Mouse (Mus musculus) thymus, adult 2 months (tissue): Measurements from ENCODE around the gene 2410002F23Rik. TPM values are rescaled to one million over a fixed set of nuclear protein-coding genes. Genes with fewer than 3 reads are reported as not detected.
"Not testable (repeated sequence)": the region's sequence is repeated elsewhere in the genome, so short reads cannot be mapped to it uniquely, and the experiment has no call there.

ENCODE experiments used
- DNase-seq: peaks from one replicate; pipeline ENCODE4 v3.0.0; 2021
- H3K27ac ChIP-seq: fragments of 200-500 bp; 2 replicates; pipeline ENCODE4 v1.5.1; 2012; ENCODE audit warnings: low read length, control low read depth; ENCODE audit not compliant: control insufficient read depth, insufficient read depth
- H3K27me3 ChIP-seq: fragments of 200-500 bp; 2 replicates; pipeline ENCODE4 v1.6.1; 2012; ENCODE audit warnings: mild to moderate bottlenecking, low read length, moderate library complexity, mixed read lengths; ENCODE audit not compliant: control insufficient read depth, insufficient read depth
- H3K36me3 ChIP-seq: fragments of 200-500 bp; 2 replicates; pipeline ENCODE4 v1.6.1; 2012; ENCODE audit warnings: mild to moderate bottlenecking, low read length, moderate library complexity; ENCODE audit not compliant: control insufficient read depth, insufficient read depth
- H3K4me1 ChIP-seq: fragments of 200-500 bp; replicated peaks from 2 replicates; pipeline ENCODE4 v1.6.1; 2012; ENCODE audit warnings: low read length; ENCODE audit not compliant: control insufficient read depth, insufficient read depth
- H3K4me3 ChIP-seq: fragments of 200-500 bp; 2 replicates; pipeline ENCODE4 v1.5.1; 2012; ENCODE audit warnings: mild to moderate bottlenecking, low read length, control low read depth, moderate library complexity; ENCODE audit not compliant: control insufficient read depth, insufficient read depth
- CTCF ChIP-seq: fragments of 200-500 bp; IDR thresholded peaks from 2 replicates; pipeline ENCODE4 v1.5.1; 2012; ENCODE audit warnings: mild to moderate bottlenecking, control low read depth, low read length, moderate library complexity, borderline replicate concordance; ENCODE audit not compliant: control insufficient read depth, poor library complexity, insufficient read depth; ENCODE audit errors: extremely low read depth
- POLR2A ChIP-seq: fragments of 200-500 bp; IDR thresholded peaks from 2 replicates; pipeline ENCODE4 v1.6.1; 2012; ENCODE audit warnings: mild to moderate bottlenecking, low read length, control low read depth, moderate library complexity; ENCODE audit not compliant: control insufficient read depth, poor library complexity, insufficient read depth; ENCODE audit errors: extremely low read depth
- WGBS: fragments of 180-500 bp; shearing (Covaris S2); methylation state at CpG from one replicate; pipeline ENCODE4 v1.1.7; 2018; 5-methylcytosine and 5-hydroxymethylcytosine counted together
- polyA plus RNA-seq: library from polyadenylated mRNA; depleted of rRNA; stranded (reverse); fragments of >200 nt; gene quantifications from 2 replicates; pipeline ENCODE4 v1.2.3, GENCODE M21; 2012; rRNA removed

2410002F23Rik gene
- polyA plus RNA-seq, result 173 and 177 TPM in 2 replicates

GRCm38 (mm10) chr7:44246055-44246983 is at the start of gene 2410002F23Rik, which contains the start of gene 1700028J19Rik:
Gene 2410002F23Rik, plus strand, starts transcription at chr7:44246722.
Gene 1700028J19Rik, minus strand, starts transcription at chr7:44246695.
- Histone ChIP-seq H3K36me3 (peaks cover 10% of the 10 kb centered on the region; the same call in 1 of the 2 replicates), H3K27ac (peak within 1 kb of the TSS; percentile 42; the same call in 1 of the 2 replicates), H3K27me3 (no peaks in the 10 kb centered on the region), H3K4me3 (peak within 1 kb of the TSS; percentile 87), H3K4me1 (peaks cover 6% of the 10 kb centered on the region; the same call in 1 of the 2 replicates)
- TF ChIP-seq CTCF, result peak; percentile 54; the same call in 1 of the 2 replicates
- TF ChIP-seq POLR2A, result peak; percentile 77
- WGBS, result under 1% methylated on average over 62 of the region's 62 CpGs
- peak; percentile 91 for DNase-seq

GRCm38 (mm10) chr7:44197891-44198290 is 48.6 kb upstream of the 2410002F23Rik start, which contains the start of gene Klk1b3:
Gene Klk1b3, plus strand, starts transcription at chr7:44198191.
- whole genome bisulfite sequencing, result 66% methylated on average over 3 of the region's 3 CpGs

GRCm38 (mm10) chr7:44207135-44207534 is 39.4 kb upstream of the 2410002F23Rik start, which contains the start of gene Klk1b4:
Gene Klk1b4, plus strand, starts transcription at chr7:44207435.
- not testable (repeated sequence) for H3K36me3 ChIP-seq, H3K4me3 ChIP-seq, DNase-seq, H3K27me3 ChIP-seq, H3K27ac ChIP-seq, H3K4me1 ChIP-seq
- 45% methylated on average over 3 of the region's 3 CpGs for WGBS

More at GRCm38 (mm10) chr7:44197891-44198290, 48.6 kb upstream of the 2410002F23Rik start, which contains the start of gene Klk1b3:
- H3K4me3 ChIP-seq, result no peak within 1 kb of the TSS
- H3K4me1 ChIP-seq, result no peaks in the 10 kb centered on the region
- no peaks in the 10 kb centered on the region for H3K36me3 ChIP-seq
- no peaks in the 10 kb centered on the region for H3K27me3 ChIP-seq
- H3K27ac ChIP-seq, result no peak within 1 kb of the TSS
- DNase-seq, result no peak
- no peak for TF ChIP-seq POLR2A
- no peak for TF ChIP-seq CTCF

- H3K27ac ChIP-seq, result no peak overlapping the region
- H3K36me3 ChIP-seq, result no peaks in the 10 kb centered on the region
- no peaks in the 10 kb centered on the region for H3K4me1 ChIP-seq
- no peak overlapping the region for H3K4me3 ChIP-seq
- TF ChIP-seq CTCF (no peak), POLR2A (no peak)
- H3K27me3 ChIP-seq, result no peaks in the 10 kb centered on the region
- DNase-seq, result no peak
- WGBS, result 76% methylated on average over 3 of the region's 3 CpGs
Measured at GRCm38 (mm10) chr7:44208307-44208706, 38.2 kb upstream of the 2410002F23Rik start.

GRCm38 (mm10) chr7:44215645-44216044 is 30.9 kb upstream of the 2410002F23Rik start, which contains the start of gene Klk1b5:
Gene Klk1b5, plus strand, starts transcription at chr7:44215945.
- no peaks in the 10 kb centered on the region for H3K4me1 ChIP-seq
- no peak within 1 kb of the TSS for H3K4me3 ChIP-seq
- DNase-seq, result no peak
- H3K27ac ChIP-seq, result no peak within 1 kb of the TSS
- TF ChIP-seq CTCF (no peak), POLR2A (no peak)
- no peaks in the 10 kb centered on the region for H3K36me3 ChIP-seq
- no peaks in the 10 kb centered on the region for H3K27me3 ChIP-seq
- WGBS, result 96% methylated on average over 1 of the region's 1 CpGs

- 71% methylated on average over 10 of the region's 10 CpGs for WGBS
- not testable (repeated sequence) for H3K36me3 ChIP-seq, H3K4me1 ChIP-seq, H3K4me3 ChIP-seq, DNase-seq, H3K27ac ChIP-seq, H3K27me3 ChIP-seq
Measured at GRCm38 (mm10) chr7:44221601-44222000, 24.9 kb upstream of the 2410002F23Rik start.

- not testable (repeated sequence) for DNase-seq, H3K36me3 ChIP-seq, H3K27me3 ChIP-seq, H3K27ac ChIP-seq, H3K4me1 ChIP-seq, H3K4me3 ChIP-seq
- 81% methylated on average over 6 of the region's 6 CpGs for WGBS
Measured at GRCm38 (mm10) chr7:44222335-44222734, 24.2 kb upstream of the 2410002F23Rik start.
